Mouse (Mus musculus): Measurements from ENCODE around the gene Sdsl.
"Not testable (repeated sequence)": the region's sequence is repeated elsewhere in the genome, so short reads cannot be mapped to it uniquely, and the experiment has no call there.

Gene Sdsl

GRCm38 (mm10) chr5:120472770-120473169 lies at the start of gene Sdsl:
TSS of gene Sdsl (minus strand) at chr5:120472810.
- no peak for DNase-seq

- DNase-seq = peak; percentile 31
Measured at GRCm38 (mm10) chr5:120517552-120517951, 44.9 kb upstream of the Sdsl start.

- peak; percentile 69 for DNase-seq
Measured at GRCm38 (mm10) chr5:120516221-120516984, 43.8 kb upstream of the Sdsl start.

- no peak for DNase-seq
Measured at GRCm38 (mm10) chr5:120515451-120515850, 42.8 kb upstream of the Sdsl start.

- peak; percentile 80 for DNase-seq
Measured at GRCm38 (mm10) chr5:120514754-120515153, 42.1 kb upstream of the Sdsl start.

GRCm38 (mm10) chr5:120514031-120514677 lies 41.5 kb upstream of the Sdsl start:
- DNase-seq = no peak

GRCm38 (mm10) chr5:120512911-120513555 lies 40.4 kb upstream of the Sdsl start:
- DNase-seq = peak; percentile 42

GRCm38 (mm10) chr5:120511643-120512220 lies 39.1 kb upstream of the Sdsl start:
- DNase-seq = peak; percentile 35

GRCm38 (mm10) chr5:120510982-120511642 lies 38.5 kb upstream of the Sdsl start, which contains the start of gene Slc8b1:
TSS of gene Slc8b1 (plus strand) at chr5:120511168.
- DNase-seq = peak; percentile 98

- no peak for DNase-seq
Measured at GRCm38 (mm10) chr5:120507311-120507710, 34.7 kb upstream of the Sdsl start.

- no peak for DNase-seq
Measured at GRCm38 (mm10) chr5:120506490-120506889, 33.9 kb upstream of the Sdsl start.

GRCm38 (mm10) chr5:120505781-120506180 lies 33.2 kb upstream of the Sdsl start:
- DNase-seq = no peak

GRCm38 (mm10) chr5:120505368-120505767 lies 32.8 kb upstream of the Sdsl start:
- peak; percentile 84 for DNase-seq

GRCm38 (mm10) chr5:120503144-120503795 lies 30.7 kb upstream of the Sdsl start, which contains the start of gene Plbd2:
TSS of gene Plbd2 (minus strand) at chr5:120503625.
- peak; percentile 93 for DNase-seq

GRCm38 (mm10) chr5:120502675-120503143 lies 30.1 kb upstream of the Sdsl start:
- no peak for DNase-seq

GRCm38 (mm10) chr5:120502147-120502621 lies 29.6 kb upstream of the Sdsl start:
- DNase-seq = no peak

- not testable (repeated sequence) for DNase-seq
Measured at GRCm38 (mm10) chr5:120500609-120501008, 28.0 kb upstream of the Sdsl start.

GRCm38 (mm10) chr5:120499202-120499601 lies 26.6 kb upstream of the Sdsl start:
- no peak for DNase-seq

GRCm38 (mm10) chr5:120497071-120497470 lies 24.5 kb upstream of the Sdsl start:
- no peak for DNase-seq

GRCm38 (mm10) chr5:120495703-120496226 lies 23.2 kb upstream of the Sdsl start:
- DNase-seq = no peak

GRCm38 (mm10) chr5:120495064-120495702 lies 22.6 kb upstream of the Sdsl start:
- no peak for DNase-seq
